Mouse (Mus musculus) lung, postnatal 0 days (tissue): ENCODE measurements around the gene Akt1.

Experiments used
- CTCF ChIP-seq: IDR thresholded peaks from 2 replicates; pipeline ENCODE4 v1.5.1; 2016; ENCODE audit warnings: antibody characterized with exemption, mild to moderate bottlenecking
- EP300 ChIP-seq: IDR thresholded peaks from 2 replicates; pipeline ENCODE4 v1.6.1; 2016; ENCODE audit warnings: antibody characterized with exemption, mild to moderate bottlenecking, control low read depth

- TF ChIP-seq CTCF, result no peak
- no peak for TF ChIP-seq EP300
These were observed 41.8 kb downstream of the Akt1 start for GRCm38 (mm10) chr12:112632907-112633306.
